Mouse (Mus musculus): ENCODE measurements around the gene Nid1. TPM values are rescaled to one million over a fixed set of nuclear protein-coding genes. Genes with fewer than 3 reads are reported as not detected.
"Not testable (repeated sequence)": the region's sequence is repeated elsewhere in the genome, so short reads cannot be mapped to it uniquely, and the experiment has no call there.

Gene Nid1
- total RNA-seq (2018; cell fraction: chromatin; rRNA removed), result 10 to 100 TPM in 1 of 26 experiments, under 1 TPM in 8, not detected in 17; 0.08 to 22.1 (median 0.13) TPM
- under 1 TPM in 18 of 26 experiments, not detected in 8; under 0.01 to 0.33 (median 0.04) TPM for total RNA-seq (2018; cell fraction: cytosol; rRNA removed)
- total RNA-seq (2018; cell fraction: nucleus; rRNA removed), result 1 to 10 TPM in 1 of 26 experiments, under 1 TPM in 7, not detected in 18; 0.05 to 5.3 (median 0.12) TPM
- 0.01 to 0.21 TPM in 2 of 3 replicates, not detected in the other for polyA plus RNA-seq (2018)

GRCm38 (mm10) chr13:13437460-13438015 is at the start of gene Nid1:
Gene Nid1, plus strand, starts transcription at chr13:13437551.
- H3K4me3 ChIP-seq (ENCODE audit: inconsistent target); H3K36me3 ChIP-seq (ENCODE audit: inconsistent target); H3K79me2 ChIP-seq (ENCODE audit: inconsistent target); H3K27ac ChIP-seq: not testable (repeated sequence)
- WGBS (ENCODE audit: missing documents), result no CpG with 5 or more reads among the region's 39 CpGs

- not testable (repeated sequence) for H3K36me3 ChIP-seq (ENCODE audit: inconsistent target); H3K27ac ChIP-seq
- WGBS (ENCODE audit: missing documents), result no CpG with 5 or more reads among the region's 78 CpGs
- Histone ChIP-seq H3K79me2 (ENCODE audit: inconsistent target) (peaks cover 19% of the 10 kb centered on the region), H3K4me3 (ENCODE audit: inconsistent target) (peak within 1 kb of the TSS; percentile 26)
Observed at GRCm38 (mm10) chr13:13393228-13394095, 43.9 kb upstream of the Nid1 start, which contains the start of gene Gpr137b. Gene Gpr137b, minus strand, starts transcription at chr13:13394014.

- peaks cover 17% of the 10 kb centered on the region for H3K79me2 ChIP-seq (ENCODE audit: inconsistent target)
- WGBS (ENCODE audit: missing documents), result 1% methylated on average over 10 of the region's 15 CpGs
- H3K4me3 ChIP-seq (ENCODE audit: inconsistent target), result peak overlapping the region; percentile 22
- not testable (repeated sequence) for H3K27ac ChIP-seq; H3K36me3 ChIP-seq (ENCODE audit: inconsistent target)
Observed at GRCm38 (mm10) chr13:13394096-13394395, 43.3 kb upstream of the Nid1 start.

DNA sequence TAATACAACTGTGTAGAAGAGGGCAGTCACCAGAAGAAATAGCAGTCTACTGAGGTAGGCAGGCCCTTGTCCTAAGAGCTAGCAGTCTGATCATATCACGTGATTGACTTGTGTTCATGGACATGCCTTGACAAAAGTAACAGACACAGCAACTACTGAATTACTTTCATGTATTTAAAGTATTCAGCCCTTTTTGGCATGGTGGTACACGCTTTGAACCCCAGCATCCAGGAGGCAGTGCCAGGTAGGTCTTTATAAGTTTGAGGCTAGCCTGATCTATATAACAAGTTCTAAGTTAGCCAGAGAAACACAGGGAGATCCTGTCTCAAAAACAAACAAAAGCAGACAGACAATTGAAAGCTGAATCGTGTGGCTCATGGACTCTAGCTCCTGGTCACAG is 36.5 kb upstream of the Nid1 start:
- not testable (repeated sequence) for H3K4me3 ChIP-seq (ENCODE audit: inconsistent target); H3K36me3 ChIP-seq (ENCODE audit: inconsistent target); H3K27ac ChIP-seq; H3K79me2 ChIP-seq (ENCODE audit: inconsistent target)
- 88% methylated on average over 3 of the region's 3 CpGs for WGBS (ENCODE audit: missing documents)

DNA sequence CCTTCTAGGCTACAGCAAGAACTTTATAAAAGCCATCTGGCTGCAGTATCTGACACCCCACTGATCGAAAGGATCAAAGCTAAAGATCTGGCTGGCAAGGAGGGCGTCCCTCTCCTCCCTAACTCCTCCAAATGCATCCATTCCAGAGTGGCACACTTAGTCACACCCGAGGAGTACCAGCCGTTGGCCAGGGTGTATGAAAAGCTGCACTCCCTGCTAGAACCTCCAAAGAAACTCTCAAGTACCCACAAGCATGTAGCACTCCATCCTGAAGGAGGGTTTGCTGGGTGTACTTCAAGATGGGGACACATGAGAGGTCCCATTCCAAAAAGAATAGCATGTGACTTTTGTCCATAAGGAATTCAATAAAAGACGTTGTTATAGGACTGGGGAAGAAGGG is 34.5 kb upstream of the Nid1 start:
- not testable (repeated sequence) for H3K79me2 ChIP-seq (ENCODE audit: inconsistent target); H3K36me3 ChIP-seq (ENCODE audit: inconsistent target)
- WGBS (ENCODE audit: missing documents), result 92% methylated on average over 5 of the region's 5 CpGs

DNA sequence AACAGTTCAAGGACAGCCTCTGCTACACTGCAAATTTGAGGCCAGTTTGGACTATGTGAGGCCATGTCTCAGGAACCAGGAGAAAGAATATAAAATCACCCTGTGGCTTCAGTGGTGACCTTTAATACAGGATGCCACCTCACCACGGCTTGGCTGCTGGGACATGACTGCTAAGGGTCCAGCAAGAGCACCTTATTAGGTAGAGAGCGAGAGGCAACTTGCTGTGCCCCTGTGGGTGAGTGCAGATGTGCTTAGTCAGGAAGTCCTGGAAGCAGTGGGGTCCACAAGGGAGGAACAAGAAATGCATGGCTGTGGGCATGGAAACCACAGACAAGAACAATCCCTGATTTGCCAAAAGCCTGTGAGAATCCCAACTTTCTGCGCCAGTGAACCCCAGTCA is 34.0 kb upstream of the Nid1 start:
- H3K36me3 ChIP-seq (ENCODE audit: inconsistent target); H3K4me3 ChIP-seq (ENCODE audit: inconsistent target); H3K27ac ChIP-seq; H3K79me2 ChIP-seq (ENCODE audit: inconsistent target): not testable (repeated sequence)
- WGBS (ENCODE audit: missing documents), result 46% methylated on average over 2 of the region's 3 CpGs

More for the DNA sequence above, 34.5 kb upstream of the Nid1 start:
- H3K27ac ChIP-seq; H3K4me3 ChIP-seq (ENCODE audit: inconsistent target): not testable (repeated sequence)

GRCm38 (mm10) chr13:13403839-13404238 is 33.5 kb upstream of the Nid1 start:
- not testable (repeated sequence) for H3K4me3 ChIP-seq (ENCODE audit: inconsistent target); H3K79me2 ChIP-seq (ENCODE audit: inconsistent target); H3K27ac ChIP-seq; H3K36me3 ChIP-seq (ENCODE audit: inconsistent target)
- no CpG with 5 or more reads among the region's 6 CpGs for WGBS (ENCODE audit: missing documents)

DNA sequence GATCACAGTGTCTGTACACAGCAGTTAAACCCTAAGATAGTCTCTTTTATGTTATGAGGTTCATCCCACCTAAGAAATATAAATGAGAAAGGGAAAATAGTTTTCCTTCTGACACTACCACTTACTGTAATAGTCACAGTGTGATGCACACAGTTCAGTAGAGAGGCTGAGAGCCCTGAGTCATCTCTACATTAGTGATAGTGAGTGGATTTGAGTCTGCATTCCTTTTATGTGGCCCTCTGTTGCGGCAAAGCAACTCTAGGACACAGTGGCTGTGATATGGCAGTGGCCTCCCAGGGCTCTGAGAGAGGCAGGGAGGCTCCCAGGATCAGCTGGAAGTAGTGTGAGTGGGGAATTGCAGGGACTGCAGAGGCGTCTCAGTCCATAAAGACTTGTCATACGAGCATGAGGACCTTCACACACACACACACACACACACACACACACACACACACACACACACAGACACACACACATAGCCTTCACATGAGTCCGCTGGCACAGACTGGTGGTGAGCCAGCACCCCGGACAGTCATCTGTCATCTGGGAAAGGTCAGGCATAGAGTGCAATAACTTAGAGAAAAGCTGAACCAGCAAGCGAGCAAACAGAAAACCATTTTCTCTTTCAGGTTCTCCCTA is 32.7 kb upstream of the Nid1 start:
- not testable (repeated sequence) for H3K36me3 ChIP-seq (ENCODE audit: inconsistent target); H3K27ac ChIP-seq; H3K4me3 ChIP-seq (ENCODE audit: inconsistent target); H3K79me2 ChIP-seq (ENCODE audit: inconsistent target)
- 90% methylated on average over 3 of the region's 6 CpGs for WGBS (ENCODE audit: missing documents)

DNA sequence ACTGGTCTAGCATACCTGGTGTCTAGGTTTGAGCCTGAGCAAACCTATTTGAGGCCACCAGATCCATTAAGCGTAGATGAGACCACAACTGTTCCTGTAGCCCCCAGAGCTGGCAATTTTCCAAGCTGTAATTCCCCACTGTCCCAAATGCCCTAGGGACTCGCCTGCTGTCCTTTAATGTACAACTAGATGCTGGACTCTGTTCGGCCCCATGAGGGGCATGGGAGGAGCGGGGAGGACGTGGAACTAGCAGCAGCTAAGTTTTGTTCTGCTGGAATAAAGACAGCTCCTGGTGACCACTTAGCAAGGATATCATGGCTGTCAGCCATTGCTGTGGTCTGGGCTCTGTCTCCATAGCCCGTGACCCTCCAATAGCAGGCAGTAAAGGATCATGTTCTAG is 31.8 kb upstream of the Nid1 start:
- H3K27ac ChIP-seq, result not testable (repeated sequence)
- WGBS (ENCODE audit: missing documents), result no CpG with 5 or more reads among the region's 6 CpGs

DNA sequence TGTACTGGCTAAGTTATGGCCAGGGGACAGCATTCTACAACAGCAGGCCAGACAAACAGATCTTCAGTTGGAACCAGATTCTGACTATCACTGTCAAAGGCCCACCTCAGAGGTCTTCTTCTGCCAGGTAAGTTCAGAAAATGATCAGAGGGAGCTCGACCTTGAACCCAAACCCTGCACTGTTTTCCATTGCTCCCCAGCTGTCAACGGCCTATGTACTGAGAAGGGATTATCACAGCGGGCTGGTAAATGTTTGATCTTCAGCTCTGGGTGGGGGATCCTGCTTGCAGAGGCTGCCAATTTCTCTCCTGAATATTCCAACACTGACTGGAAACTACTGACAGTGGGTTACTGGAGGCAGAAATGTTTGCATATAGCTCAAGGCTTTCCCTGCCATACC is 23.1 kb upstream of the Nid1 start:
- H3K4me3 ChIP-seq (ENCODE audit: inconsistent target), result no peak overlapping the region
- 79% methylated on average over 3 of the region's 3 CpGs for WGBS (ENCODE audit: missing documents)
- H3K27ac ChIP-seq, result no peak overlapping the region
- no peaks in the 10 kb centered on the region for H3K79me2 ChIP-seq (ENCODE audit: inconsistent target)
- no peaks in the 10 kb centered on the region for H3K36me3 ChIP-seq (ENCODE audit: inconsistent target)

More for the DNA sequence above, 31.8 kb upstream of the Nid1 start:
- H3K79me2 ChIP-seq (ENCODE audit: inconsistent target); H3K4me3 ChIP-seq (ENCODE audit: inconsistent target); H3K36me3 ChIP-seq (ENCODE audit: inconsistent target): not testable (repeated sequence)

GRCm38 (mm10) chr13:13415120-13416006 is 22.0 kb upstream of the Nid1 start:
- not testable (repeated sequence) for H3K79me2 ChIP-seq (ENCODE audit: inconsistent target); H3K27ac ChIP-seq; H3K36me3 ChIP-seq (ENCODE audit: inconsistent target); H3K4me3 ChIP-seq (ENCODE audit: inconsistent target)
- 33% methylated on average over 21 of the region's 23 CpGs for WGBS (ENCODE audit: missing documents)

DNA sequence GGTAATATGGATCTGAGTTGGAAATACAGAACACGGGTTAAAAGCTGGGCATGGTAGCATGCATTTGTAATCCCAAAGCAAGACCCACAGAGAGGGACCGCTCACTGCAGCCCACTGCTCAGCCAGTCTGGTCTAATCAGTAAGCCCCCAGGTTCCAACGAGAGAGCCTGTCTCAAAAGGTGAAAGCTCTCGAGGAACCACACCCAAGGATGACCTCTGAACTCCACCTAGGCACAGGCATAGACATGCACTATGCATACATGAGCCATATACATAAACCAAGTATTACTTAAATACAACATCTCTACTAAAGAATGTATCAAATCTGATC is 21.4 kb upstream of the Nid1 start:
- not testable (repeated sequence) for H3K36me3 ChIP-seq (ENCODE audit: inconsistent target); H3K27ac ChIP-seq; H3K4me3 ChIP-seq (ENCODE audit: inconsistent target); H3K79me2 ChIP-seq (ENCODE audit: inconsistent target)
- no CpG with 5 or more reads among the region's 4 CpGs for WGBS (ENCODE audit: missing documents)

- not testable (repeated sequence) for H3K27ac ChIP-seq; H3K4me3 ChIP-seq (ENCODE audit: inconsistent target); H3K36me3 ChIP-seq (ENCODE audit: inconsistent target); H3K79me2 ChIP-seq (ENCODE audit: inconsistent target)
- 98% methylated on average over 4 of the region's 12 CpGs for WGBS (ENCODE audit: missing documents)
Observed at GRCm38 (mm10) chr13:13418859-13419258, 18.5 kb upstream of the Nid1 start.

GRCm38 (mm10) chr13:13423301-13423700 is 14.1 kb upstream of the Nid1 start:
- not testable (repeated sequence) for H3K79me2 ChIP-seq (ENCODE audit: inconsistent target); H3K36me3 ChIP-seq (ENCODE audit: inconsistent target); H3K27ac ChIP-seq; H3K4me3 ChIP-seq (ENCODE audit: inconsistent target)
- WGBS (ENCODE audit: missing documents), result no CpG with 5 or more reads among the region's 5 CpGs

All from macrophage (primary cell).